Mouse (Mus musculus) kidney, embryonic 14.5 days (tissue): ENCODE data around the gene Rfx1. TPM values are rescaled to one million over a fixed set of nuclear protein-coding genes. Genes with fewer than 3 reads are reported as not detected.
A peak's percentile ranks its signal among the peaks of the same experiment; 100 is the strongest.

ENCODE experiments used
- ATAC-seq: fragments of 200-750 bp; cut with Nextera tagmentation; 2 replicates; pipeline ENCODE4 v1.8.0; 2017; ENCODE audit warnings: moderate number of reproducible peaks, mild to moderate bottlenecking, moderate TSS enrichment, moderate library complexity; ENCODE audit not compliant: low FRiP score, low TSS enrichment
- H3K27ac ChIP-seq: fragments of 300-500 bp; sonication (generic); 2 replicates; pipeline ENCODE4 v1.5.1; 2014; ENCODE audit warnings: low read depth, mild to moderate bottlenecking, low read length, moderate library complexity, mixed read lengths
- H3K27me3 ChIP-seq: fragments of 300-500 bp; sonication (generic); 2 replicates; pipeline ENCODE4 v1.6.1; 2014; ENCODE audit warnings: mild to moderate bottlenecking, low read length; ENCODE audit not compliant: control insufficient read depth, insufficient read depth
- H3K36me3 ChIP-seq: fragments of 300-500 bp; sonication (generic); 2 replicates; pipeline ENCODE4 v1.6.1; 2014; ENCODE audit warnings: low read length, mixed read lengths; ENCODE audit not compliant: control insufficient read depth, insufficient read depth
- H3K4me1 ChIP-seq: fragments of 300-500 bp; sonication (generic); 2 replicates; pipeline ENCODE4 v1.6.1; 2014; ENCODE audit warnings: low read length, mixed read lengths; ENCODE audit not compliant: control insufficient read depth, insufficient read depth
- H3K4me2 ChIP-seq: fragments of 300-500 bp; sonication (generic); replicated peaks from 2 replicates; pipeline ENCODE4 v1.6.1; 2014; ENCODE audit warnings: low read depth, mild to moderate bottlenecking, low read length
- H3K4me3 ChIP-seq: fragments of 300-500 bp; sonication (generic); 2 replicates; pipeline ENCODE4 v1.5.1; 2014; ENCODE audit warnings: mild to moderate bottlenecking, low read length
- H3K9ac ChIP-seq: fragments of 300-500 bp; sonication (generic); 2 replicates; pipeline ENCODE4 v1.6.1; 2014; ENCODE audit warnings: low read depth, mild to moderate bottlenecking, low read length, moderate library complexity
- H3K9me3 ChIP-seq: fragments of 300-500 bp; sonication (generic); 2 replicates; pipeline ENCODE4 v1.6.1; 2016; ENCODE audit warnings: low read length; ENCODE audit not compliant: control insufficient read depth
- WGBS: fragments of 180-500 bp; shearing (Covaris S2); extraction: QIAGEN DNeasy Blood & Tissue Kit; methylation state at CpG from one replicate; pipeline ENCODE4 v1.1.7; 2014; 5-methylcytosine and 5-hydroxymethylcytosine counted together
- polyA plus RNA-seq: library from polyadenylated mRNA; unstranded; fragments of >200 nt; fragmentation: Nextera tagmentation; extraction: Ambion mirVana; gene quantifications from 2 replicates; pipeline ENCODE4 v1.2.1, GENCODE M21; 2014

Rfx1 gene
- polyA plus RNA-seq, 1 experiment from 2014 or later = 13.7 TPM

DNA sequence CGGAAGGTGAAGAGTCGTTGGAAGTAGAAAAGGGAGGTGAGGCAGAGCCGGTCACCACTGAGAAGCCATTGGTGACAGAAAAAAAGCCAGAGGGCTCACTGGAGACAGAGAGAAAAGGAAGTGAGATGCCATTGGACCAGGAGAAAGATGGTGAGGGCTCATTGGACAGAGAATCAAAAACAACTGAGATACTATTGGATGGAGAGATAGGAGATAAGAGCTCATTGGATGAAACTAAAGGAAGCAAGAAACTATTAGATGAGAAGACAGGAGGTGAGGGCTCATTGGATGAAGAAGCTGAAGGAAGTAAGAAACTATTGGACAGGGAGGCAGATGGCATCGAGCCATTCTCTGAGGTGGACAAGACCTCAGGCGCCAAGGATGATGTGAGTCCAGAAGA, 37.4 kb upstream of the Rfx1 start:
- Histone ChIP-seq H3K27me3 (peaks cover 5% of the 10 kb centered on the region), H3K4me3 (no peak overlapping the region), H3K4me1 (peaks cover 13% of the 10 kb centered on the region), H3K27ac (no peak overlapping the region), H3K36me3 (no peaks in the 10 kb centered on the region; the same call in 1 of the 2 replicates), H3K9ac (no peak overlapping the region), H3K4me2 (no peak overlapping the region), H3K9me3 (no peaks in the 10 kb centered on the region)
- WGBS = 91% methylated on average over 5 of the region's 5 CpGs
- no peak for ATAC-seq

DNA sequence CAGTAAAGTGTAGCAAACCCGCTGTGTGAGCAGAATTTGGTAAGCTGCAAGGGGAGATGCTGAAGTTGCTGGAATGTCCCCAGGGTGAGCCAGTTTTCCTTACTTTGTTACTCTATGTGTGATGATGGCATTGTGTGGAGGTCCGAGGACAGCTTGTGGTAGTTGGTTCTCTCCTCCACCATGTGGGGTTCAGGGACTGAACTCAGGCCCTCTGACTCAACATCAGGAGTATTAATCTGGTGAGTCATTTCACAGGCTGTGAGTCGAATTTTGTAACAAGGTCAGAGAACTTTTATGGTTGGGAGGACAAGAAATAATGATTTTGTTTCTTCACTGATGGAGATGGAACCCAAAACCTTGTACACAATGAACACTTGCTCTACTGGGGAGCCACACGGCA, 33.9 kb upstream of the Rfx1 start:
- no peak overlapping the region for H3K9ac ChIP-seq
- no peak overlapping the region for H3K4me2 ChIP-seq
- no peak overlapping the region for H3K4me3 ChIP-seq
- H3K4me1 ChIP-seq = no peaks in the 10 kb centered on the region
- H3K36me3 ChIP-seq = no peaks in the 10 kb centered on the region; the same call in 1 of the 2 replicates
- H3K27me3 ChIP-seq = no peaks in the 10 kb centered on the region
- H3K27ac ChIP-seq = no peak overlapping the region
- H3K9me3 ChIP-seq = no peaks in the 10 kb centered on the region
- ATAC-seq = no peak
- 70% methylated on average over 4 of the region's 4 CpGs for WGBS

DNA sequence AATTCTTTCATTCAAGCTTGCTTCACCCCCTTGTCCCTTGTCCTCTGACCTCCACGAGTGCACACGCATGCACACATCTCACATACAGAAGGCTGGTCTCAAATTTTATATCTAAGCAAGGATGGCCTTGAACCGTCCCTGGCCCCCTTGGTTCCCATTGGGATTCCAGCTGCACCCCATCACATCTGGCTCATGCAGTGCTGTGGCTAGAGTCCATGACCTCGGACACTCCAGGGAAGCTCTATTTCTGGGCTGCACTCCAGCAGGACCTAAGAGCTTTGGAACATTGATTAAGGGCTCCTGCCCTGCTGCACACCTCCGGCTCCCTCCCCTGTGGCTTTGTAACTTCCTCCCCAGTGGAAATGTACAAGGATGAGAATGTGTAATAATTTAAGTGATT, 28.6 kb upstream of the Rfx1 start:
- Histone ChIP-seq H3K4me1 (0 out of 2 replicates have a peak, but pooled peaks cover 7% of the 10 kb centered on the region), H3K9ac (no peak overlapping the region), H3K36me3 (no peaks in the 10 kb centered on the region), H3K4me3 (no peak overlapping the region), H3K27me3 (peaks cover 10% of the 10 kb centered on the region), H3K4me2 (no peak overlapping the region), H3K27ac (no peak overlapping the region), H3K9me3 (no peaks in the 10 kb centered on the region)
- whole genome bisulfite sequencing = 59% methylated on average over 5 of the region's 5 CpGs
- no peak for ATAC-seq

DNA sequence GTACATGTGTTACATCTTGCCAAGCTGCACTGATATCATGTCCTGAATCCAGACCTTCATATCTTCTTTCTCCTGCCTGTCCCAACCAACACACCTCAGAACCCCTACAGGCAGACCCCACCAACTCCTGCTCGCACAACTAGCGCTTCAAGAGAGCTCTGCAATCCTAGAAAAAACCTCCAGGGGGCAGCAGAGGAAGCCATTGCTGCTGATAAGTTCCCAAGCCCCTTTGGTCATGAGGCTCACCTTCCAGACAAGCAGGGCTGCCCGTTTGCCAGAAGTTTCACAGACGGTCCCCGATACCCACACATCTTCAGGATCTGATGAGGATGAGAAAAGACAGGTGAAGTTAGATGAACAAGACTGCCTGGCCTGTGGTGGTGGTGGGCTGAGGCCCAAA, 27.6 kb upstream of the Rfx1 start:
- Histone ChIP-seq H3K4me2 (no peak overlapping the region), H3K4me1 (0 out of 2 replicates have a peak, but pooled peaks cover 7% of the 10 kb centered on the region), H3K9me3 (no peaks in the 10 kb centered on the region), H3K27me3 (peaks cover 21% of the 10 kb centered on the region), H3K36me3 (no peaks in the 10 kb centered on the region), H3K9ac (no peak overlapping the region), H3K27ac (no peak overlapping the region), H3K4me3 (no peak overlapping the region)
- no peak; the same call in 1 of the 2 replicates for ATAC-seq
- WGBS = 5% methylated on average over 5 of the region's 5 CpGs

DNA sequence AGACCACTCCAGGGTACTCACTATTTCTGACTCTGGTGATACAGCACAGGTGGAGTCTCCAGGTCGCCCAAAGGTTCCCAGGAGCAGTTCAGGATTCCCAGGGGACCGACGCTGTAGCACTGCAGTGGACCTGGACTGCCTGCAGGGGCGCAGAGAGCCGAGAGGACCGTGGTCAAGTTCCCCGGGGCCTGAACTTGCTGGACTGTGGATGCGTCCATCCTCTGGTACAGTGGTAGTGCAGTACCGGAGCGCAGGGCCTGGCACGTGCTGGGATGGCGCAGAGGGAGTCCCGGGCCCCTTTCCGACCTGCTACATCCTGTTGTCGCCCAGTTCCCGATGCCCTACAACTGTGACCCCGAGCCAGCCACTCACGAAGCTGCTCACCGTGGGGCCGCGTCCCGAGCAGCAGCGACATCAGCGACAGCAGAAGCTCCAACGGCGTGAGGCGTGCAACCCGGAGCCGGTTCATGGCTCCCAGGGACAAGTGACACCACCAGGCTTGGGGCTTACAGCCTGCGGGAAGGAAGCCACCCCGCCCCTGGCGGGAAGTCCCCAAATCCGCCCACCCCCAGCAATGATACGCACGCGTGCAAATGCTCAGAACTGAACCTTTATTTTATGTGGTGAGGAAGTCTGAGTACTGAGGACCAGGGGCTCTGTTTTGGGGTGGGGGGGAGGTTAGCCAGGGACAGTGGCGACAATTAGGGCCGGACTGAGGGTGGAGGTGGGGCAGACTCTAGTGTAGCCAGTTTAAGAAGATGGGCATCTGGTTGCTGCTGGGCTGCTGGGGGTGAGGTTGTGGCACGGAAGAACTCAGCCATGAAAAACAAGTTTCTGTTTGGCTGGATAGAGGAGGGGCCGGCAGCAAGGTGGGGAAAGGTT, 24.3 kb upstream of the Rfx1 start, which contains the start of gene Il27ra:
TSS of gene Il27ra (minus strand) at position 524 of the 882 bp plus-strand sequence.
- no peaks in the 10 kb centered on the region; the same call in 1 of the 2 replicates for H3K9me3 ChIP-seq
- ATAC-seq = peak; percentile 79
- peak within 1 kb of the TSS; percentile 39 for H3K4me3 ChIP-seq
- H3K27ac ChIP-seq = no peak within 1 kb of the TSS
- peak within 1 kb of the TSS; percentile 79 for H3K4me2 ChIP-seq
- H3K27me3 ChIP-seq = peaks cover 35% of the 10 kb centered on the region
- peak within 1 kb of the TSS; percentile 38 for H3K9ac ChIP-seq
- peaks cover 11% of the 10 kb centered on the region; the same call in 1 of the 2 replicates for H3K4me1 ChIP-seq
- WGBS = 5% methylated on average over 37 of the region's 40 CpGs
- H3K36me3 ChIP-seq = no peaks in the 10 kb centered on the region

DNA sequence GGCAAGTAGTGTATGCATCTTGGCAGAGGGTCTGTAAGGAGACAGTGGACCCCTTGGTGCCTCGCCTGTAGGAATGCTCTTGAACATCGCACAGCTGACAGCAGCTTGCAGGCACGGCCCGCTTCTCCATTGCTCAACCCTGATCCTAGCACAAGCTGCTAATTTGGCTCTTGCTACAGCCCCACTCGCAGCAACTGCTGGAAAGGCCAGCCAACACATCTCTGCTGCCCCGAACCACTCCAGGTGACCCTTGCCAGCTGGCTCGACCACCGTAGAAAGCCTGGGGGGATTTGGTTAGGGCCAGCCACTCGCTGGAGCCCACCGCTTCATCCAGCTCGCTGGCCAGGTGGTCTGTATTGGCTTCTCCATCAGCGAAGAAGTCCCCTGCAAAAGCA, 23.7 kb upstream of the Rfx1 start:
- H3K27me3 ChIP-seq = peaks cover 35% of the 10 kb centered on the region
- no peak overlapping the region for H3K27ac ChIP-seq
- no peaks in the 10 kb centered on the region for H3K36me3 ChIP-seq
- peak overlapping the region; percentile 39; the same call in 1 of the 2 replicates for H3K4me3 ChIP-seq
- ATAC-seq = no peak
- H3K9me3 ChIP-seq = no peaks in the 10 kb centered on the region; the same call in 1 of the 2 replicates
- peaks cover 11% of the 10 kb centered on the region; the same call in 1 of the 2 replicates for H3K4me1 ChIP-seq
- 40% methylated on average over 12 of the region's 12 CpGs for WGBS
- no peak overlapping the region for H3K9ac ChIP-seq
- peak overlapping the region; percentile 79; the same call in 1 of the 2 replicates for H3K4me2 ChIP-seq

DNA sequence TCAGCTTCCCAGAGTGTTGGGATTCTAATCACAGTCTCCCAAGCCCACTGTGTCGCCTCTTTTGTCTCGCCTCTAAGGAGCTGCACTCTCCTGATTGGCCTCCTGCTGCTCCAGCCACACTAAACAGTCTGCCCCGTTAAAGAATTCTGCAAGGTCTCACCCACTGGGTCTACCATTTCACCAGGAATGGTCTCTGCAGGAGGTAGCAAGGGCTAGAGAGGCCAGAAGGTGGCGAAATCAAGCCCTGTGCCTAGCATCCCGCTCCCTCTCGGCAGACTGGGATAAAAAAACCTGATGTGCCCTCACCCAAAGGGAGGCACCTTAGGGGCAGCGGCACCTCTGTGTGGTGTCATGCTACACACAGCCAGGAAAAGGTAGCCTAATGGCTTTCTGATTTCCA, 22.5 kb upstream of the Rfx1 start:
- ATAC-seq = no peak
- Histone ChIP-seq H3K4me2 (peak overlapping the region; percentile 17; the same call in 1 of the 2 replicates), H3K36me3 (no peaks in the 10 kb centered on the region), H3K9ac (no peak overlapping the region), H3K4me1 (peaks cover 11% of the 10 kb centered on the region; the same call in 1 of the 2 replicates), H3K27me3 (peaks cover 35% of the 10 kb centered on the region), H3K9me3 (no peaks in the 10 kb centered on the region; the same call in 1 of the 2 replicates), H3K27ac (no peak overlapping the region), H3K4me3 (no peak overlapping the region)
- 7% methylated on average over 7 of the region's 7 CpGs for WGBS

DNA sequence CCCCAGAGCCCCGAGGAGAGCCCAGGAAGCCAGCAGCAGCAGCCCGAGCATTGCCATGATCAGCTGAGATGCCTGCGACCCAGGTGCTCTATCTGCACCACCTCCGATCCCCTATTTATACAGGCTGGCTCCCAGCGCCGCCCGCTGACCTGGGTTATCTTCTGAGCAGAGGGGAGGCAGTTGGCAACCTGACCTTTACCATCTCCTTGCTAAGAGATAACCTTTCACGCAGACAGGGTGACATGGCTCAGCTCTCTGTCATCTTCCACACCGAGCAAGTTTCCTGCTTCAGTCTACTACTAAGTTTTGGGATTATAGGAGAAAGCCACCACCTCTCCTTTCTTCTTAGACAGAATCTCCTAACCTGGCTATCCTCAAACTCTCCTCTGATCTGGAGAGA, 21.7 kb upstream of the Rfx1 start, which contains the start of gene Rln3:
TSS of gene Rln3 (minus strand) at position 101 of the 400 bp plus-strand sequence.
- Histone ChIP-seq H3K9ac (no peak within 1 kb of the TSS), H3K4me3 (peak within 1 kb of the TSS; percentile 1; the same call in 1 of the 2 replicates), H3K27me3 (peaks cover 35% of the 10 kb centered on the region), H3K36me3 (no peaks in the 10 kb centered on the region), H3K27ac (no peak within 1 kb of the TSS), H3K9me3 (no peaks in the 10 kb centered on the region; the same call in 1 of the 2 replicates), H3K4me1 (peaks cover 11% of the 10 kb centered on the region; the same call in 1 of the 2 replicates), H3K4me2 (peak within 1 kb of the TSS; percentile 17)
- WGBS = 4% methylated on average over 9 of the region's 9 CpGs
- no peak for ATAC-seq

DNA sequence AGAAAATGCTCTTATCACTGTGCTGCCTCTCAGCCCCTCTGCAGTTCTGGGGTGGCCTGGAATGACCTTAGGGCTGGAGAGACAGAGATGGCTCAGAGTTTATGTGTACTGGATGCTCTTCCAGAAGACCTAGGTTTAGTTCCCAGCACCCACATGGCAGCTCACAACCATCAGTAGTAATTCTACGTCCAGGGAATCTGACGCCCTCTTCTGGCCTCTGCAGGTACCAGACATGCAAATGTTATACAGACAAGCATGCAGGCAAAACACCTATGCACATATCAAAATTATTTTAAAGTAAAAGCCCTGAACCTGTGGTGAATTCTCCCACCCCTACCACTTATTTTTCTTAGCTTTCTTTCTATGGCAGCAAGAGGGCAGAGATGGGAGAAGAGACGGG, 20.1 kb upstream of the Rfx1 start:
- H3K27me3 ChIP-seq = peaks cover 35% of the 10 kb centered on the region
- ATAC-seq = no peak
- 78% methylated on average over 3 of the region's 3 CpGs for WGBS

More for the DNA sequence above, 20.1 kb upstream of the Rfx1 start:
- no peak overlapping the region for H3K4me3 ChIP-seq
- no peak overlapping the region for H3K9ac ChIP-seq
- no peak overlapping the region for H3K4me2 ChIP-seq
- peaks cover 11% of the 10 kb centered on the region; the same call in 1 of the 2 replicates for H3K4me1 ChIP-seq
- H3K9me3 ChIP-seq = no peaks in the 10 kb centered on the region; the same call in 1 of the 2 replicates
- no peaks in the 10 kb centered on the region for H3K36me3 ChIP-seq
- no peak overlapping the region for H3K27ac ChIP-seq
